Mouse (Mus musculus) midbrain, embryonic 11.5 days (tissue): ENCODE measurements around the gene Ikzf2. TPM values are rescaled to one million over a fixed set of nuclear protein-coding genes. Genes with fewer than 3 reads are reported as not detected.

Source experiments
- ATAC-seq: fragments of 200-750 bp; cut with Nextera tagmentation; 2 replicates; pipeline ENCODE4 v1.8.0; 2017; ENCODE audit warnings: moderate TSS enrichment, moderate library complexity; ENCODE audit not compliant: low FRiP score
- DNase-seq: peaks from one replicate; pipeline ENCODE4 v3.0.0; 2015; ENCODE audit warnings: low spot score; ENCODE audit errors: missing footprints
- H3K27ac ChIP-seq: fragments of 300-500 bp; sonication (generic); 2 replicates; pipeline ENCODE4 v1.5.1; 2014; ENCODE audit warnings: low read depth, low read length
- H3K27me3 ChIP-seq: fragments of 300-500 bp; sonication (generic); 2 replicates; pipeline ENCODE4 v1.6.1; 2014; ENCODE audit warnings: mild to moderate bottlenecking, low read length, moderate library complexity, mixed read lengths; ENCODE audit not compliant: control insufficient read depth, insufficient read depth
- H3K36me3 ChIP-seq: fragments of 300-500 bp; sonication (generic); 2 replicates; pipeline ENCODE4 v1.6.1; 2014; ENCODE audit warnings: mild to moderate bottlenecking, low read length, moderate library complexity, mixed read lengths; ENCODE audit not compliant: control insufficient read depth, insufficient read depth
- H3K4me1 ChIP-seq: fragments of 300-500 bp; sonication (generic); 2 replicates; pipeline ENCODE4 v1.6.1; 2014; ENCODE audit warnings: low read length; ENCODE audit not compliant: control insufficient read depth, insufficient read depth
- H3K4me2 ChIP-seq: fragments of 300-500 bp; sonication (generic); 2 replicates; pipeline ENCODE4 v1.6.1; 2014; ENCODE audit warnings: mild to moderate bottlenecking, moderate library complexity
- H3K4me3 ChIP-seq: fragments of 300-500 bp; sonication (generic); 2 replicates; pipeline ENCODE4 v1.5.1; 2014; ENCODE audit warnings: low read depth, low read length
- H3K9ac ChIP-seq: fragments of 300-500 bp; sonication (generic); 2 replicates; pipeline ENCODE4 v1.6.1; 2014; ENCODE audit warnings: low read length
- H3K9me3 ChIP-seq: fragments of 300-500 bp; sonication (generic); 2 replicates; pipeline ENCODE4 v1.6.1; 2016; ENCODE audit warnings: low read length; ENCODE audit not compliant: control insufficient read depth
- WGBS: fragments of 180-500 bp; shearing (Covaris S2); extraction: QIAGEN DNeasy Blood & Tissue Kit; methylation state at CpG from one replicate; pipeline ENCODE4 v1.1.7; 2014; 5-methylcytosine and 5-hydroxymethylcytosine counted together
- polyA plus RNA-seq: library from polyadenylated mRNA; unstranded; fragments of >200 nt; fragmentation: Nextera tagmentation; extraction: Ambion mirVana; gene quantifications from 2 replicates; pipeline ENCODE4 v1.2.1, GENCODE M21; 2014

Gene Ikzf2
- polyA plus RNA-seq, 1 experiment from 2014 or later = 4.2 TPM

GRCm38 (mm10) chr1:69682261-69682660 is 4.8 kb downstream of the Ikzf2 start:
- ATAC-seq = no peak
- Histone ChIP-seq H3K27ac (no peak overlapping the region), H3K36me3 (no peaks in the 10 kb centered on the region), H3K9ac (no peak overlapping the region), H3K4me2 (no peak overlapping the region), H3K9me3 (no peaks in the 10 kb centered on the region), H3K27me3 (no peaks in the 10 kb centered on the region), H3K4me1 (peaks cover 3% of the 10 kb centered on the region; the same call in 1 of the 2 replicates), H3K4me3 (no peak overlapping the region)
- WGBS = 80% methylated on average over 3 of the region's 3 CpGs
- no peak for DNase-seq

- no peak overlapping the region for H3K9ac ChIP-seq
- H3K4me2 ChIP-seq = no peak overlapping the region
- H3K27me3 ChIP-seq = no peaks in the 10 kb centered on the region
- no peak overlapping the region for H3K4me3 ChIP-seq
- H3K9me3 ChIP-seq = no peaks in the 10 kb centered on the region
- H3K4me1 ChIP-seq = no peaks in the 10 kb centered on the region
- WGBS = 88% methylated on average over 5 of the region's 5 CpGs
- no peak for DNase-seq
- no peak for ATAC-seq
- no peaks in the 10 kb centered on the region for H3K36me3 ChIP-seq
- H3K27ac ChIP-seq = no peak overlapping the region
Observed at GRCm38 (mm10) chr1:69681003-69681402, 6.0 kb downstream of the Ikzf2 start.

- Histone ChIP-seq H3K36me3 (no peaks in the 10 kb centered on the region), H3K4me2 (no peak overlapping the region), H3K9me3 (no peaks in the 10 kb centered on the region), H3K9ac (no peak overlapping the region), H3K4me1 (no peaks in the 10 kb centered on the region), H3K4me3 (no peak overlapping the region), H3K27me3 (no peaks in the 10 kb centered on the region), H3K27ac (no peak overlapping the region)
- ATAC-seq (no peak), DNase-seq (no peak)
- WGBS = 85% methylated on average over 4 of the region's 4 CpGs
Observed at GRCm38 (mm10) chr1:69680501-69680900, 6.5 kb downstream of the Ikzf2 start.

- ATAC-seq = no peak
- H3K4me2 ChIP-seq = no peak overlapping the region
- no peak overlapping the region for H3K27ac ChIP-seq
- no peak for DNase-seq
- no peak overlapping the region for H3K4me3 ChIP-seq
- WGBS = 96% methylated on average over 10 of the region's 10 CpGs
- H3K9ac ChIP-seq = no peak overlapping the region
- H3K27me3 ChIP-seq = no peaks in the 10 kb centered on the region
- H3K36me3 ChIP-seq = no peaks in the 10 kb centered on the region
- no peaks in the 10 kb centered on the region for H3K4me1 ChIP-seq
- H3K9me3 ChIP-seq = no peaks in the 10 kb centered on the region
Observed at GRCm38 (mm10) chr1:69669897-69670404, 17.1 kb downstream of the Ikzf2 start.

- no peak for ATAC-seq
- H3K9ac ChIP-seq = no peak overlapping the region
- H3K36me3 ChIP-seq = no peaks in the 10 kb centered on the region
- no peak overlapping the region for H3K4me2 ChIP-seq
- no peak for DNase-seq
- H3K27ac ChIP-seq = no peak overlapping the region
- H3K4me3 ChIP-seq = no peak overlapping the region
- no peaks in the 10 kb centered on the region for H3K9me3 ChIP-seq
- WGBS = 91% methylated on average over 5 of the region's 5 CpGs
- H3K27me3 ChIP-seq = no peaks in the 10 kb centered on the region
- H3K4me1 ChIP-seq = no peaks in the 10 kb centered on the region
Observed at GRCm38 (mm10) chr1:69667456-69667855, 19.6 kb downstream of the Ikzf2 start.

- no peak overlapping the region for H3K4me2 ChIP-seq
- 73% methylated on average over 2 of the region's 2 CpGs for WGBS
Observed at GRCm38 (mm10) chr1:69659779-69660178, 27.3 kb downstream of the Ikzf2 start.

GRCm38 (mm10) chr1:69658051-69658450 is 29.0 kb downstream of the Ikzf2 start:
- Histone ChIP-seq H3K9me3 (no peaks in the 10 kb centered on the region), H3K36me3 (no peaks in the 10 kb centered on the region), H3K9ac (no peak overlapping the region), H3K4me2 (no peak overlapping the region), H3K4me3 (no peak overlapping the region), H3K4me1 (no peaks in the 10 kb centered on the region; the same call in 1 of the 2 replicates), H3K27ac (no peak overlapping the region), H3K27me3 (no peaks in the 10 kb centered on the region)
- DNase-seq (no peak), ATAC-seq (no peak)
- 50% methylated on average over 6 of the region's 6 CpGs for WGBS

More at GRCm38 (mm10) chr1:69659779-69660178, 27.3 kb downstream of the Ikzf2 start:
- Histone ChIP-seq H3K9ac (no peak overlapping the region), H3K9me3 (no peaks in the 10 kb centered on the region), H3K36me3 (no peaks in the 10 kb centered on the region), H3K27me3 (no peaks in the 10 kb centered on the region), H3K27ac (no peak overlapping the region), H3K4me1 (no peaks in the 10 kb centered on the region; the same call in 1 of the 2 replicates), H3K4me3 (no peak overlapping the region)
- DNase-seq = no peak
- ATAC-seq = no peak

GRCm38 (mm10) chr1:69657455-69657854 is 29.6 kb downstream of the Ikzf2 start:
- no peak overlapping the region for H3K27ac ChIP-seq
- no peaks in the 10 kb centered on the region for H3K27me3 ChIP-seq
- DNase-seq = no peak
- no peaks in the 10 kb centered on the region; the same call in 1 of the 2 replicates for H3K4me1 ChIP-seq
- ATAC-seq = 0 out of 2 replicates have a peak, but pooled peaks have one; percentile 54
- no peak overlapping the region for H3K9ac ChIP-seq
- H3K4me2 ChIP-seq = no peak overlapping the region
- no peaks in the 10 kb centered on the region for H3K36me3 ChIP-seq
- 79% methylated on average over 3 of the region's 3 CpGs for WGBS
- H3K9me3 ChIP-seq = no peaks in the 10 kb centered on the region
- H3K4me3 ChIP-seq = no peak overlapping the region

GRCm38 (mm10) chr1:69656929-69657328 is 30.1 kb downstream of the Ikzf2 start:
- WGBS = 39% methylated on average over 16 of the region's 16 CpGs
- Histone ChIP-seq H3K4me2 (no peak overlapping the region), H3K27ac (no peak overlapping the region), H3K9ac (no peak overlapping the region), H3K36me3 (no peaks in the 10 kb centered on the region), H3K27me3 (no peaks in the 10 kb centered on the region), H3K4me3 (no peak overlapping the region), H3K9me3 (no peaks in the 10 kb centered on the region), H3K4me1 (no peaks in the 10 kb centered on the region; the same call in 1 of the 2 replicates)
- no peak for DNase-seq
- peak; percentile 55; the same call in 1 of the 2 replicates for ATAC-seq
